ENCODE assay signal across 8 mouse cellular contexts in the genomic region with DNA sequence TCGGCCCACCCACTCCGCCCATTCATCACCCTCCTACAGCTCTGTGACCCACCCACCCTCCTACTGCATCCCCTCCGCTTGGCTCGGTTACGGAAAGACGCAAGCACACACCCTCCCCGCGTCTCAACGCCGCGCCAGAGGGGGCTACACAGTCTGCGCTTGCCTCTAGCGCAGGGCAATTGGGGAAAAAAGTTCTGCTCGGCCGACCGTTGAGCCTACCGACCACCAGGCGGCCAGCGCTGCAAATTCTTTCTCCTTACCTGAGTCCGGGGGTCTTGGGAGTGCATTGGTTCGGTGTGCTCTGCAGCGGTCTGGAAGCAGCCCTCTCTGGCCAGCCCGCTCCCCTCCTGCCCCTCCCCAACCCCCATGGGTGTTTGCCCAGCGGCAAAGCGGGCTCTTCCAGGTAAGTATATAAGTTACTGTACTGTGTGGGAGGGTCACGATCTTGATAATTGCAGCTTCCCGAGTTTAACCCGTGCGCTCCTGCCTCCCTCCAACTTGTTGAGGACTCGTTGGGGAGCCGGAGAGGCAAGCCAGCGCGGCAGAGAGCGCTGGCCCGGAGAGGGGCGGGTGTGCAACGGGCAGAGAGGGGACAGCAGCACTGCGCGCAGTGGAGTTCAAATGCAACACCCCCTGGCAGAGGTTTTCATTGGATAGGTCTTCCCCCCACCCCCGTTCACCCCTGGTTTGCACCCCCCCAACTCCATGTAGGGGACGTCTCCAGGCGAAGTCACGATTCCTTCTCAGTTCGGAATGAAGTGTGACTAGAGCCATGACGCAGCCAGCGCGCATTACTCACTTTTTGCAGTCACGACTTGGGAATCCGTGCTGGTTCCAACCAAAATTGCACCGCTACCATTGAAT.
A peak's percentile ranks its signal among the peaks of the same experiment; 100 is the strongest.
DNase-seq lines count a peak whose midpoint lies in the region; ATAC-seq and TF ChIP-seq lines count a peak whose summit lies in the region.

No protein-coding gene starts in this region.

- no peak for DNase-seq in kidney, adult 11 months
- DNase-seq in brain, embryonic 14.5 days (ENCODE audit: low read depth) = peak; percentile 45
- DNase-seq in ovary, postnatal 36 days (ENCODE audit: low spot score) = no peak
- DNase-seq in kidney, adult 9 months = no peak
- DNase-seq in gastrocnemius, postnatal 36 days = no peak

- H3K36me3 ChIP-seq in kidney, embryonic 15.5 days = no peaks in the 10 kb centered on the region
- H3K36me3 ChIP-seq in forebrain, embryonic 13.5 days (ENCODE audit: poor library complexity, severe bottlenecking) = no peaks in the 10 kb centered on the region
- H3K36me3 ChIP-seq in midbrain, embryonic 13.5 days = no peaks in the 10 kb centered on the region

- 0 out of 2 replicates have a peak, but pooled peaks have one; percentile 9 for ATAC-seq in kidney, embryonic 15.5 days (replicated peaks; ENCODE audit: low FRiP score)
- ATAC-seq in forebrain, embryonic 13.5 days = no peak
- ATAC-seq in midbrain, embryonic 13.5 days = no peak

- peak; percentile 31; the same call in 1 of the 2 replicates for TF ChIP-seq CTCF in brain, embryonic 14.5 days (IDR thresholded peaks at IDR 0.05; ENCODE audit: borderline replicate concordance, extremely low read depth, insufficient read depth, insufficient read length)

- under 1% methylated on average over 50 of the region's 50 CpGs for WGBS in kidney, embryonic 15.5 days
- WGBS in forebrain, embryonic 13.5 days = under 1% methylated on average over 50 of the region's 50 CpGs
- WGBS in midbrain, embryonic 13.5 days = under 1% methylated on average over 50 of the region's 50 CpGs

- H3K4me2 ChIP-seq in kidney, embryonic 15.5 days = peak overlapping the region; percentile 48
- peak overlapping the region; percentile 87 for H3K4me2 ChIP-seq in forebrain, embryonic 13.5 days
- peak overlapping the region; percentile 73 for H3K4me2 ChIP-seq in midbrain, embryonic 13.5 days (replicated peaks)

- H3K9ac ChIP-seq in kidney, embryonic 15.5 days = no peak overlapping the region
- H3K9ac ChIP-seq in forebrain, embryonic 13.5 days = no peak overlapping the region
- peak overlapping the region; percentile 19; the same call in 1 of the 2 replicates for H3K9ac ChIP-seq in midbrain, embryonic 13.5 days (replicated peaks)

- H3K27ac ChIP-seq in kidney, embryonic 15.5 days = no peak overlapping the region
- H3K27ac ChIP-seq in forebrain, embryonic 13.5 days = no peak overlapping the region
- H3K27ac ChIP-seq in midbrain, embryonic 13.5 days = no peak overlapping the region

- intact Hi-C loops in gastrocnemius, postnatal 36 days (cut with DNase I) = loop anchor here (5.0 kb wide), 1 partner anchor 206 kb away; no protein-coding TSS in a partner anchor

- H3K27me3 ChIP-seq in kidney, embryonic 15.5 days = peaks cover 100% of the 10 kb centered on the region
- peaks cover 70% of the 10 kb centered on the region for H3K27me3 ChIP-seq in forebrain, embryonic 13.5 days
- H3K27me3 ChIP-seq in midbrain, embryonic 13.5 days = peaks cover 69% of the 10 kb centered on the region

- H3K9me3 ChIP-seq in kidney, embryonic 15.5 days (replicated peaks) = no peaks in the 10 kb centered on the region
- H3K9me3 ChIP-seq in forebrain, embryonic 13.5 days (replicated peaks) = no peaks in the 10 kb centered on the region
- H3K9me3 ChIP-seq in midbrain, embryonic 13.5 days = no peaks in the 10 kb centered on the region

- TF ChIP-seq POLR2A in brain, embryonic 14.5 days (IDR thresholded peaks at IDR 0.05; ENCODE audit: borderline replicate concordance, extremely low read depth, insufficient read depth, insufficient read length, poor library complexity, severe bottlenecking) = no peak

- peak overlapping the region; percentile 15; the same call in 1 of the 2 replicates for H3K4me3 ChIP-seq in kidney, embryonic 15.5 days (replicated peaks)
- H3K4me3 ChIP-seq in forebrain, embryonic 13.5 days = peak overlapping the region; percentile 34
- peak overlapping the region; percentile 34 for H3K4me3 ChIP-seq in midbrain, embryonic 13.5 days (replicated peaks)

- H3K4me1 ChIP-seq in kidney, embryonic 15.5 days = peaks cover 32% of the 10 kb centered on the region
- peaks cover 81% of the 10 kb centered on the region for H3K4me1 ChIP-seq in forebrain, embryonic 13.5 days
- H3K4me1 ChIP-seq in midbrain, embryonic 13.5 days (replicated peaks) = peaks cover 84% of the 10 kb centered on the region
